Mouse (Mus musculus): ENCODE measurements around the gene Ssr1.

- TF ChIP-seq CTCF (IDR thresholded peaks at IDR 0.05; ENCODE audit: low read depth) (no peak), EP300 (IDR thresholded peaks at IDR 0.05; ENCODE audit: low read depth) (no peak)
Observed at GRCm38 (mm10) chr13:37941138-37941645, 52.8 kb downstream of the Ssr1 start.
